Mouse (Mus musculus): ENCODE measurements at regions not wholly inside any gene's neighbourhood (a gene's known extent, or its start where the extent isn't known, plus 50 kb on each side); places are given as distances from the start of the nearest gene placed in this dataset.
A peak's percentile ranks its signal among the peaks of the same experiment; 100 is the strongest.
"Not testable (repeated sequence)": the region's sequence is repeated elsewhere in the genome, so short reads cannot be mapped to it uniquely, and the experiment has no call there.

GRCm38 (mm10) chr12:56058876-56059275 is 222.8 kb downstream of the Brms1l start:
- DNase-seq (ENCODE audit: low read depth, low spot score), result no peak

- DNase-seq (ENCODE audit: low read depth, low spot score), result peak; percentile 67
Measured at GRCm38 (mm10) chr12:56058463-56058862, 222.3 kb downstream of the Brms1l start.

- no peak for DNase-seq (ENCODE audit: low read depth, low spot score)
Measured at GRCm38 (mm10) chr12:56055382-56055781, 219.3 kb downstream of the Brms1l start.

- DNase-seq (ENCODE audit: low read depth, low spot score), result no peak
Measured at GRCm38 (mm10) chr12:56046050-56046449, 209.9 kb downstream of the Brms1l start.

GRCm38 (mm10) chr12:56020954-56021514 is 184.9 kb downstream of the Brms1l start:
- DNase-seq (ENCODE audit: low read depth, low spot score), result no peak

- no peak for DNase-seq (ENCODE audit: low read depth, low spot score)
Measured at GRCm38 (mm10) chr12:56020547-56020946, 184.4 kb downstream of the Brms1l start.

GRCm38 (mm10) chr12:56009976-56010375 is 173.9 kb downstream of the Brms1l start:
- DNase-seq (ENCODE audit: low read depth, low spot score), result no peak

GRCm38 (mm10) chr12:56005846-56006245 is 169.7 kb downstream of the Brms1l start:
- DNase-seq (ENCODE audit: low read depth, low spot score), result no peak

GRCm38 (mm10) chr12:56005321-56005720 is 169.2 kb downstream of the Brms1l start:
- no peak for DNase-seq (ENCODE audit: low read depth, low spot score)

- no peak for DNase-seq (ENCODE audit: low read depth, low spot score)
Measured at GRCm38 (mm10) chr12:56004479-56004878, 168.4 kb downstream of the Brms1l start.

GRCm38 (mm10) chr12:56003561-56003960 is 167.4 kb downstream of the Brms1l start:
- DNase-seq (ENCODE audit: low read depth, low spot score), result no peak

GRCm38 (mm10) chr12:55996585-55997377 is 160.7 kb downstream of the Brms1l start:
- no peak for DNase-seq (ENCODE audit: low read depth, low spot score)

GRCm38 (mm10) chr12:55983565-55984351 is 147.6 kb downstream of the Brms1l start:
- peak; percentile 8 for DNase-seq (ENCODE audit: low read depth, low spot score)

GRCm38 (mm10) chr12:55983128-55983527 is 147.0 kb downstream of the Brms1l start:
- no peak for DNase-seq (ENCODE audit: low read depth, low spot score)

GRCm38 (mm10) chr12:55974262-55974661 is 138.1 kb downstream of the Brms1l start:
- DNase-seq (ENCODE audit: low read depth, low spot score), result no peak

- DNase-seq (ENCODE audit: low read depth, low spot score), result not testable (repeated sequence)
Measured at GRCm38 (mm10) chr12:55959319-55959718, 123.2 kb downstream of the Brms1l start.

GRCm38 (mm10) chr12:55940566-55940965 is 104.4 kb downstream of the Brms1l start:
- DNase-seq (ENCODE audit: low read depth, low spot score), result no peak

GRCm38 (mm10) chr12:55939281-55940142 is 103.4 kb downstream of the Brms1l start:
- DNase-seq (ENCODE audit: low read depth, low spot score), result no peak

- DNase-seq (ENCODE audit: low read depth, low spot score), result no peak
Measured at GRCm38 (mm10) chr12:55934172-55934571, 98.0 kb downstream of the Brms1l start.

- DNase-seq (ENCODE audit: low read depth, low spot score), result no peak
Measured at GRCm38 (mm10) chr12:55933417-55933816, 97.3 kb downstream of the Brms1l start.

- no peak for DNase-seq (ENCODE audit: low read depth, low spot score)
Measured at GRCm38 (mm10) chr12:55930468-55930867, 94.3 kb downstream of the Brms1l start.

GRCm38 (mm10) chr12:55926974-55927321 is 90.8 kb downstream of the Brms1l start:
- DNase-seq (ENCODE audit: low read depth, low spot score), result no peak

Measured in retina, postnatal 7 days (tissue).